Mouse (Mus musculus): Measurements from ENCODE around the gene Ankdd1a.

Gene Ankdd1a

GRCm38 (mm10) chr9:65519807-65520504 lies at the start of gene Ankdd1a:
Gene Ankdd1a (minus strand): TSS chr9:65520193.
- DNase-seq (ENCODE audit: low spot score in 2 of 2), result no peak

DNA sequence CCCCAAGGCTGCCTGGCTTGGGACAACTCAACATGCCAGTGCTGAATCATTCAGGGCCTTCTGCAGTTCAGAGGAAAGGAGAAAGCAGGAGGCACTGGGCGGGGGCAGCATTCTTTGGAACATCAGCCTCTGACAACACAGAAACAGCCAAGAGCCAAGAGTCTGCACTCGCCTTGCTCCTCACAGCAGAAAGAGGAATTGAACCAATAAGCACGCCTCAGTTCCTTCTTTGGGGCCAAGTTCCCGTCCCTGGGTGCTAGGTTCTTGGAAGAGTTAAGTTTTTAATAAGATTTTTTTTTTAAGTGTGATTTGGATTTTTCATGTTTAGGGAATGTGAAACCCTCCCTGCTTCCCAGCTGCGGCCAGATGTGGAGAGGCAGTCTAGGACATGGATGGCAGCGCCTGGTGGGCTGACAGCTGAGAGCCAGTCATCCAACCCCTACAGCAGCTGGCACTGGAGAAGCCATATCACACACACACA lies 49.5 kb upstream of the Ankdd1a start:
- DNase-seq (ENCODE audit: low spot score in 2 of 2), result peak; percentile 82 to 84

- DNase-seq (ENCODE audit: low spot score in 2 of 2), result peak in 1 of 2 experiments; percentile 45
Measured at GRCm38 (mm10) chr9:65568787-65569186, 48.8 kb upstream of the Ankdd1a start.

GRCm38 (mm10) chr9:65564698-65565097 lies 44.7 kb upstream of the Ankdd1a start:
- no peak for DNase-seq (ENCODE audit: low spot score in 2 of 2)

GRCm38 (mm10) chr9:65563073-65563472 lies 43.1 kb upstream of the Ankdd1a start:
- DNase-seq (ENCODE audit: low spot score in 2 of 2), result no peak

- DNase-seq (ENCODE audit: low spot score in 2 of 2), result peak; percentile 82 to 91
Measured at GRCm38 (mm10) chr9:65562081-65562506, 42.1 kb upstream of the Ankdd1a start.

- peak; percentile 70 to 78 for DNase-seq (ENCODE audit: low spot score in 2 of 2)
Measured at GRCm38 (mm10) chr9:65561016-65561415, 41.0 kb upstream of the Ankdd1a start.

DNA sequence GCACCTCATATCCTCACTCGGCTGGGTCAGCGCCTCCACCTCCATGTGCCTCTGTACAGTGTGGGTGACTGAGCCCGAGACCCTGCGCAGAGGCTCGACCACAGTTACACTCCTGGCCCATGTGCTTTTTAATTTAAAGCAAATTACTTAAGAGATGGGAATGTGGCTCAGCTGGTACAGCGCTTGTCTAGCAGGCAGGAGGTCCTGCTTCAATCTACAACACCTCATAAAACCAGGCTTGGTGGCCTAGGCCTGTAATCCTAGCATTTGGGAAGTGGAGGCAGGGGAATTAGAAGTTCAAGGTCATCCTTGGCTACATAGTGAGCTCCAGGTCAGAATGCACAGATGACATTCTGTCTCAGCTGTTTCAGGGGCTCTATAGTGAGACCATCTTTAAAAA lies 38.8 kb upstream of the Ankdd1a start:
- no peak for DNase-seq (ENCODE audit: low spot score in 2 of 2)

GRCm38 (mm10) chr9:65556979-65557378 lies 37.0 kb upstream of the Ankdd1a start:
- DNase-seq (ENCODE audit: low spot score in 2 of 2), result no peak

DNA sequence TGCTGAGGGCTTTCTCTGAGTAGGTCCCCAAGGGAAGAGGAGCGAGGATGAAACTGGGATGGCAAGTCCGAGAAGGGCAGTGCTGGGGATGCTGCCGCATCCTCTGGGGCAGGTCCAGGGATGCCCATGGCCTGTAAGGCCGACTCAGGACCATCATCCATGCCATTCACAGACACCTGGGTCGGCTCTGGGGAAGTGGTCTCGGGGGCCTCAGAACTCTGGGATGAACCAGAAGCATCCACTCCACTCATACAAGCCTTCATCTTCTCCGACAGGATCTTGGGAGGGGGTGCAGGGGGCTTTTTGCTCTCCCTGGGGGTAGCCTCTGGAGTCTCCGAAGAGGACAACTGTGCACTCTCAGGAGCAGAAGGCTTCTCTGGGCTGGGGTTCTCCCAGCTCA lies 36.4 kb upstream of the Ankdd1a start:
- no peak for DNase-seq (ENCODE audit: low spot score in 2 of 2)

- DNase-seq (ENCODE audit: low spot score in 2 of 2), result no peak
Measured at GRCm38 (mm10) chr9:65555621-65556020, 35.6 kb upstream of the Ankdd1a start.

DNA sequence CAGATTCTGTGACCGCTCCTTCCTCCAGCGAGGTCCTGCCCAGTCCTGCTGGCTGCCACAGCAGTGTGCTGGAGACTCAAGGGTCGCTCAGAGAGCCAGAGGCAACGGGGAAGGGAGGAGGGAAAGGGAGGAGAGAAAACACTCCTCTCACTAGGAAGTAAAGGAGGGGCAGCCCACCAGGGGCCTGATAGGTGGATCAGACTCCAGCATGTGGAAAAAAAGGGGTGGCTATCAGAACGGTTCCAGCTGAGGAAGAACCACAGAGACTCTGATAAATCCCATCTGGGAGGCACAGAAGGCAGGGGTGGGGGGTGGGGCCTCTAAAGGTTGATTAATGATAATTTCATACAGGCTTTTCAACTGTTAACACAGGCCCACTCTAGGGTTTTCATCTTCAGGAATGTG lies 35.0 kb upstream of the Ankdd1a start:
- no peak for DNase-seq (ENCODE audit: low spot score in 2 of 2)

DNA sequence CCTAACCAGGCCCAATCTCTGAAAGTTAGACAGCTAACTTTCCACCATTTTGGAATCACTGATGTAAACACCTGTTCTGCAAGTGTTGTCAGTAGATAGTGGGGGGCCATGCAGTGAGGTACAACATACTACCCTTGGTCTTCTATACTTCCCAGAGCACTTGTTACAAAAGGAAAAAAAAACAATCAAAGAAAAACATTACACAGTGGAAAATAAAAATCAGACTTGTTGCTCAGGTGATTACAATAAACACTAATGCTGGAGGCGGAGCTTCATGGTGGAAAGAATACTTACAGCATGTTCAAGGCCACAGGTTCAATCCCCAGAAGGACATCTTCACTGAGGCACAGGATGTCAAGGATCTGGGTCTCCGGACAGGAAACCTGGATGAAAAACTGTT lies 32.7 kb upstream of the Ankdd1a start:
- no peak for DNase-seq (ENCODE audit: low spot score in 2 of 2)

DNA sequence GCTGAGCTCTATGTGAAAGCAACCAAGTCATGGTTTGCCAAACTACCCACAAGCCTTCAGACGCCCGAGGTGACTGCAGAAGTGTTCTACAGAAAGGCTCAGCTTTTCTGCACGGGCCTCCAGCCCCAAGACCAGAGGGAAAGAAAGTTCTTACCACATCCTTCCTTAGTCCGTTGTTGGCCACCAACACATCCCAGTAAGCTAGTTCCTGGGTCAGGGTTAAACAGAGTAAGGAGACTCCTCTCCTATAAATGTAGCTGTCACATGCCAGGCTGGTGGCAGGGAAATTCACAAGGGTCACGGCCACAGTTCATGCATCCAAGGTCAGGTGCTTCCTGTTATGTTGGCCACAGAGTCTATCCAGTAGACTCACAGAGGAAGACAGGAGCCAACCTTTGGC lies 32.1 kb upstream of the Ankdd1a start:
- DNase-seq (ENCODE audit: low spot score in 2 of 2), result peak; percentile 26 to 73

GRCm38 (mm10) chr9:65551035-65551434 lies 31.0 kb upstream of the Ankdd1a start:
- DNase-seq (ENCODE audit: low spot score in 2 of 2), result peak; percentile 89 to 96

- DNase-seq (ENCODE audit: low spot score in 2 of 2), result peak in 1 of 2 experiments; percentile 77
Measured at GRCm38 (mm10) chr9:65550079-65550831, 30.3 kb upstream of the Ankdd1a start.

- DNase-seq (ENCODE audit: low spot score in 2 of 2), result no peak
Measured at GRCm38 (mm10) chr9:65549643-65550042, 29.6 kb upstream of the Ankdd1a start.

GRCm38 (mm10) chr9:65549139-65549538 lies 29.1 kb upstream of the Ankdd1a start:
- DNase-seq (ENCODE audit: low spot score in 2 of 2), result no peak

GRCm38 (mm10) chr9:65548311-65548710 lies 28.3 kb upstream of the Ankdd1a start:
- no peak for DNase-seq (ENCODE audit: low spot score in 2 of 2)

- no peak for DNase-seq (ENCODE audit: low spot score in 2 of 2)
Measured at GRCm38 (mm10) chr9:65547844-65548243, 27.9 kb upstream of the Ankdd1a start.

DNA sequence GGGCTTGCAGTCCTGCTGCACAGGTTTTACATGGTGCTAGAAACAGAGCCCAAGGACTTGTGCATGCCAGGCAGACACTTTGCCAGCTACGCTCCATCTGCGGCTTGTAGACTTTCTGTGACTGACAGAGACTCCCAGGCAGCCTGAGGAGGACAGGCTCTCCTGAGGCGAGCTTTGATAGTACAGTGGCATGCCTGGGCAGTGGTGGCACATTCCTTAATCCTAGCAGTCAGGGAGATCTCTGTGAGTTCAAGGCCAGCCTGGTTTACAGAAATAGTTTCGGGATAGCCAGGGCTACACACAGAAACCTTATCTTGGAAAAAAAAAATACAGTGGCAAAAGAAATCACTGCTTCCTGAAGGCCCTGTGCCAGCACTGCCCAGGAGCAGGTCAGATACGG lies 27.1 kb upstream of the Ankdd1a start:
- DNase-seq (ENCODE audit: low spot score in 2 of 2), result no peak

DNA sequence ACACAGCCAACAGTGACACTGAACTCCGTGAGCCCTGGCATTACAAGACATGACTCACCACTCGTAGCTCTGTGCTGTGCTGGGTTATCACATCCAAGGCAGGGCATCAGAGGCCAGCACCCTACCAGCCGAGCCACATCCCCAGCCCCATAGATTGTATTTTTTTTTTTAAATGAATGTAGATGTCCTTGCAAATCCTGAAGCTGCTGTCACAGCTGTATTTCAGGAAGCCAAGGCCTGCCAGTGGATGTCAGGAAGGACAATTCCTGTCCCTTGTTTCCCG lies 26.4 kb upstream of the Ankdd1a start:
- DNase-seq (ENCODE audit: low spot score in 2 of 2), result no peak

Data from heart, adult 9 months (tissue).